Mouse (Mus musculus) skeletal muscle tissue, adult 2 months (tissue): ENCODE data around the gene Foxj2.

Experiments used
- DNase-seq: peaks from one replicate; pipeline ENCODE4 v3.0.0-alpha.2; 2012; ENCODE audit warnings: low read depth, low spot score

Gene Foxj2

GRCm38 (mm10) chr6:122813640-122814039 lies 6.1 kb upstream of the Foxj2 start:
- DNase-seq = no peak

- no peak for DNase-seq
Observed at GRCm38 (mm10) chr6:122820071-122820798, 521 bp downstream of the Foxj2 start.

DNA sequence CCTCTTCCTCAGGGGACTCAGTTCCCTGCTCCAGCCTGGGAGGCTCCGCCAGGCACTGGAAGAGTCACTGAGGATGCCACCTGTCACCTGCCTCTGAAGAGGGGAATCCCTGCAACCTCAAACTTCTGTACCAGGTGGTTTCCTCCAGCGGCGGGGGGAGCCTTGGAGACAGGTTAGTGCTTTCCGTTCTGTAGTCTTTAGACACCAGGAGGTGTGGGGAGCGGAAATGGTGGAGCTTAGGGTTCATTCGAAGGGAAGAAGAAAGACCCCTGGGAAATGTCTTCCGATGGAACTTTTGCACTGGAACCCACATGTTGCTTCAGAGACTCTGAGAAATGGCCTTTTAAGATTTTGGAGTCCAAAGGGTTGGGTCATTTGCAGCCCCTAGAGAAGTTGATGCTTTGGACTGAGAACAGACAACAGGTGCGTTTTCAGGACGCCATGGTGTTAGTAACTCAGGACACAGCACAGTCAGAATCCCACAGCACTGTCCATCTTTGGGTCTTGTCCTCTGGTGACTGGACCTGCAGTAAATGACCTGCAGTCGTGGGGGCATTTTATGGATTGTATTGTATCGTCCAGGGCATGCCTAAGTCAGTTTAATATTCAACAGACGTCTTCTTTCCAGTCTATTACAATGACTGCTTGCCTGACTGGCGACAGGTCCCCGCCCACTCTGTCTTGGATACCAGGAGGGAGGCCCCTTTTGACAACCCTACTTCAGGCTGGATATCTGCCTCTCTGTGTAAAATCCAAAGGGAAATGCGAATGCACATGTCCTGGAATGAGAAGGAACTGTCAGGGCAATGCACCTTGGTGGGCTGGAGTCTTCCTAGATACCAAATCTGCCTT lies 1.3 kb downstream of the Foxj2 start:
- no peak for DNase-seq

- no peak for DNase-seq
Observed at GRCm38 (mm10) chr6:122821822-122822221, 2.1 kb downstream of the Foxj2 start.

DNA sequence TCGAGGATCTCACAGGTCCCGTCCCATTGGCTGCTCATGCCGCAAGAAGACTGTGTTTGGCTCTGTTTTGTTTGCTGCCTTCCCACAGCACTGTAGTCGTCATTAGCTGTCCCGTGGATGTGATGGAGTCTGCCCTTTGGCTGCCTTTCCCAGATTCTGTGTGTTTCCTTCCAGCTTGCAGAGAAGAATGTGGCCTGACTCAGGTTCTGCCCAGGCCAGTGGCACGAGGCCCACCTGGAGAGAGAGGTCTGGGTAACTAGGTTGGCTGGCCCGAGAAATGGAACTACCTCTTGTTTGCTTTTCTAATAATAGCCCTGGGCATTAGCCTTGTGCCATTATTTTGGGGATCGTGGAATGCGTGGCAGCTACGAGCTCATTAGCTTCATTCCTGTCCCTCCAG lies 4.4 kb downstream of the Foxj2 start:
- peak; percentile 34 for DNase-seq

DNA sequence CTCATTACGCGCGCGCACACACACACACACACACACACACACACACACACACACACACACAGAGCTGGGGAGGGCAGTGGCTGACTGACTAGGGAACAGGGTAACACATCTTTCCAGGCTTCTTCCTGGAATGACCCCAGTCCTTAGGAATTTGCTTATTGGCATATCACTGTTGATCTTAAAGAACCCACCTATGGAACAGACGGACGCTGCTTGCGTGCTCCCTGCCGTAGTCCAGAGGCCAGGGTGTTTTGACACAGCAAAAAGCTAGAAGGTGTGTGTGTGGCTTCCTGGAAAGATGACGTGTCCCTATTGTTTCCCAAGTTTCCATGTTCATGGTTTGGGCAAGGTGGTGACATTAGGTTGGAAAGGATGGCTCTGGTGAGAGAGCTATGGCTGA lies 5.5 kb downstream of the Foxj2 start:
- no peak for DNase-seq

DNA sequence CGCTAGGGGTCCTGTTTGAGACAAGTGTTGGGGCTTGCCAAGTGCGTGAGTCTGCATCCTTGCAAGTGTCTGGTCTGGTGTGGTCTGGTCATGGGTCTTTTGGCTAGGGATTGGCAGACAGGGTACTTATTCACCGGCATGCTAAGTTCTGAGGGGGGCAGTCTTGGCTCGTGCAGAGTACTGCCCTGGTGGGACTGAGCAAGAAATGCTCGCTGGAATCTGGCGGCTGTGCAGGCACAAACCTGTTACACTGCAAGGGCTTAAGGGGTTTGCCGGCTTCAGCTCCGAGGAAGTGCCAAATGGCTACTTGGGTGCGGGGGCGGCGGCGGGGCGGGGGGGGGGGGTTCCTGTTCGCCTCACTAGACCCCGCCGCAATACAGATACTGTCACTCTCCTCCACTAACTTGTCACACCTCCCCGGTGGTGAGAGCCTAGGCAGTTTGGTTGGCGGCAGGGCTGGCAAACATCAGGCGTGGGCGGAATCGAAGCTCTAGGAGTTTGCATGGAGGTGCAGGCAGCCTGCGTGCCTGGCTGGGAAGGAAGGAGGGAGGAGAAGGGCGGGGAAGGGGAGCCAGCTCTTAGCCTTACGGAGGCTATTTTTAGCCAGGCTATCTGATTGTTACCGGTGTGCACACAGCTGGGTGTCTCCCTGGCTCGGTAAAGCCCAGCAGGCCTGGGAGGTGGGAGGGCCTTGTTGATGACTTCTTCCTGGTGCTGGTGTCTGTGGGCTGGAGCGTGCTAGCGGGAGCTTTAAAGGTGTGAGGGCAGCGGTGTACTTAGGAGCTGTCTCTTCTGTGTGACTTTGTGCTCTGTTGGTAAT lies 6.4 kb downstream of the Foxj2 start:
- DNase-seq = peak; percentile 64

GRCm38 (mm10) chr6:122828086-122828485 lies 8.4 kb downstream of the Foxj2 start:
- DNase-seq = no peak

DNA sequence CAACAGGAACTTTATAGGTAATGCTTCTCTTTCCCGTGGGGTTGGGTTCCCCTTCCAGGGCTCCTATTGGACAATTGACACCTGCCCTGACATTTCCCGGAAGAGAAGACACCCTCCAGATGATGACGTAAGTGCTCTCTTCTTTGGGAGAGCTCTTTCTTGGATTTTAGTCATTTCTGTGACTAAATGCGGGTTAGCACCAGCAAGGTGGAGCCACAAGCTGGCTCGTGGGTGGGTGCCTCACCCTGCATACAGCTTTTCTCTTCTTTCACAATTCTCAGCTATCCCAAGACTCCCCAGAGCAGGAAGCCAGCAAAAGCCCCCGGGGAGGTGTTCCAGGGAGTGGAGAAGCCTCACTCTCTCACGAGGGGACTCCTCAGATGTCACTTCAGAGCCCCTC lies 13.2 kb downstream of the Foxj2 start:
- DNase-seq = no peak

DNA sequence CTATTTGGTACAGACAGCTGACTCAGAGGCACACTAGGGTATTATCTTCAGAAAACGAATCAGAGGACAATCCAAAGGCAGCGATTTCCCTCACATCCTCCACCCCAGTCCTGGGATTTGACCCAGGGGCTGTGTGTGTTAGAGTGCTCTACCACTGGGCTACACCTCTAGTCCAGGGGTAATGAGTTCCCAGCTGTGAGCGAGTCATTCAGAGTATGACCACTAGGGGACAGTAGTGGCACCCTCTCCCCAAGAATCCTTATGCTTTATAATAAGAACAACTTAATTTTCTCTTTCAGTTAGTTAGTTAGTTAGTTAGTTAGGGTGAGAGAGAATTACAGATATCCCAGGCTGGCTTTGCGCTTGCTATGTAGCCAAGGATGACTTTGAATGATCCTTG lies 14.7 kb downstream of the Foxj2 start:
- no peak for DNase-seq

DNA sequence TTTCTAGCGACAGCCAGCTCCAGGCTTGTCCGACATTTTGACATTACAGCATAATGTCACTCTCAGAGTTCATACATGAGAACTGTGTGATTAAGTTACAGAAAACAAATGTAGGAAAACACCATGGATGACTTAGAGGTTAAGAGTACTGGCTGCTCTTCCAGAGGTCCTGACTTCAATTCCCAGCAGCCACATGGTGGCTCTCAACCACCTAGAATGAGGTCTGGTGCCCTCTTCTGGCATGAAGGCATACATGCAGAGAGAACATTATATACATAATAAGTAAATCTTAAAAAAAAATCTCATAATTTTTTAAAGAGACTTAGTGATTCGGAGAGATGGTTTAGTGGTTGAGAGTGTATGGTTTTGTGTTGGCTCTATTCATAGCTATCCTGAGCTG lies 17.3 kb downstream of the Foxj2 start:
- DNase-seq = no peak

DNA sequence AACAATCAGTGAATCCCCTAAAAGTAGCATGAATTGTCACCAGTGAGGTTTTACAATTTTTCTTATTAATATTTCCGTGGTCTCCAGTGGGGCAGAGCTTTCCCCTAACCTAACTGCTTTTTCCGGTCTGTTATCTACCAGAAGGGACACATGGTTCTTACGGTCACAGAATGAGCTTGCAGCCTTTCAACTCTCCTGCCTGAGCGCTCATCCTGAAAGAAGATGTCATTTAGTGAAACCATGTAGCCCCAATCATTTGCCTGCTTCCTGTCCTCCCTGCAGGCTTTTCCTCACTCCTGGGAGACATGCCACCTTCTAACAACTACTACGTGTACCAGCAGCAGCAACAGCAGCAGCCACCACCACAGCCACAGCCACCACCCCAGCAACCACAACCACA lies 17.8 kb downstream of the Foxj2 start:
- no peak for DNase-seq

- no peak for DNase-seq
Observed at GRCm38 (mm10) chr6:122843759-122844158, 24.0 kb downstream of the Foxj2 start.

DNA sequence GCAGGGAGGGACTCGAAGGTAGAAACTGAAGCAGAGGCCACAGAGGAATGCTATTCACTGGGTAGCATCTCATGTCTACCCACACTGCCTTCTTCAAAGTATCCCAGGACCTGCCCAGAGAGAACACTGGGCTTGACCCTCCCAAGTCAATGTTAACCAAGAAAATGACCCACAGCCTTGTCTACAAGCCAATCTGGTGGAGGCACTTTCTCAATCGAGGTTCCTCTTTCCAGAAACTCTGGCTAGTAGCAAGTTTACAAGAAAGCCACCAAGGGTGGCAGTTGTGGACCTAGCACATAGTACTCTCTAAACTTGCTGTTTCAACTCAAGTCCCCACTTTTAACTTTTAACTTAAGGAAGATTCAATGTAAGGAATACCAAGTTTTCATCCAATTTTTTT lies 33.0 kb downstream of the Foxj2 start:
- no peak for DNase-seq

- DNase-seq = no peak
Observed at GRCm38 (mm10) chr6:122854552-122854951, 34.8 kb downstream of the Foxj2 start.

DNA sequence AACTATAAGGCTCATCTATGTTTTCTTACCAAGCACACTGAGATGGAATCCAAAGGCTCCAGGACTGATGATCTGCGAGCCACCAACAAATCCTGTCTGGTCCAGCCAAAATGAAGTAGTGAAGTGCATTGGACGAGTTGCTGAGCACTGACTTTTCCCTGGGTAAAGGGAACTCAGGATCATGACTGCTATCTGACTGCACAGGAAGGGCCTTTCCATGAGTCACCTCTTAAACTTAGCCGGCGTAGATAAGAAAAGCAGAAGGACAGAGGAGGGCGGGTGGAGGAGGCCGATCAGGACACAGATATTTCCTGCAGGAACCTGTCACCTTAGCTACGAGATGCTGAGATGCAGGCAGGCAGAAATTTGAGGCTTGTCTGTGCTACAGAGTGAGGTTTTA lies 36.2 kb downstream of the Foxj2 start, which contains the start of gene C3ar1:
TSS of gene C3ar1 (minus strand) at position 207 of the 400 bp plus-strand sequence.
- DNase-seq = no peak

GRCm38 (mm10) chr6:122862434-122862833 lies 42.7 kb downstream of the Foxj2 start:
- no peak for DNase-seq

GRCm38 (mm10) chr6:122862871-122863270 lies 43.2 kb downstream of the Foxj2 start:
- DNase-seq = peak; percentile 31

GRCm38 (mm10) chr6:122867914-122868313 lies 48.2 kb downstream of the Foxj2 start:
- no peak for DNase-seq

DNA sequence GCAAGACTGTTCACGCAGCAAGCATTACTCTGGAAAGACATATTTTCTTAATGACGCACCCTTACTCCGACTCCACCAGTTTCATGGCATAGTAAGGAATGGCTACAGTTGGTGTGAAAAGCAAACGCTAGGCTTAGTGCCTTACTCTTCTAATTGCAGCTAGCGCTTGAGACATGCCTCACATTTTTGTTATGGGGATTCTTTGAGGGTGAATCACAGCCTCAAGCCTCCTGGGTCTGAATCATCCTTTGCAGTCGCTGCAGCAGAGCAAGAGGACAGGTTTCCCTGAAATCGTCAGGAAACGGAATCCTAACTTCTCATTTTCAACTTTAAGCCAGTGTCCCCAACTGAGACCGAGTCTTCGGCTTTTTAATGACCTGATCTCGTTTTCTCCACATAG lies 50.1 kb downstream of the Foxj2 start:
- no peak for DNase-seq

DNA sequence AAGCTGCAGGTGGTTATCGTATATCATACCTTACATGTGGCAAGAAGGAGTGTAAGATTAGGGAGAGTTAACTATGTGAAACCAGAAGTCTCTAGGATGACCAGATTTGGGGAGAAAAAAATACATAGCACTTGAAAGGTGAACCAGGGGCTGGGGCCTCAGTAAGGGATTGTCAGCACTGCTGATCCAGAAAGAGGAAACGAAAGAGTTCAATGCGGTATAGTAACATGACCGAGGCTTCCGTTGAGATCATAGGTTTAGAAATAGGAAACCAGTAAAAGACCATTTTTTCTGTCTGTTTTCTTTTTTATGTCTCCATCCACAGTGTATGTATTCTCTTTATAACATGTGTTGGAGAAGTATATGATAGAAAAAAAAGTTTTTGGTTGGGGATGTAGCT lies 53.1 kb downstream of the Foxj2 start:
- DNase-seq = peak; percentile 37
